ENCODE assay signal across 9 mouse cellular contexts in the genomic region with DNA sequence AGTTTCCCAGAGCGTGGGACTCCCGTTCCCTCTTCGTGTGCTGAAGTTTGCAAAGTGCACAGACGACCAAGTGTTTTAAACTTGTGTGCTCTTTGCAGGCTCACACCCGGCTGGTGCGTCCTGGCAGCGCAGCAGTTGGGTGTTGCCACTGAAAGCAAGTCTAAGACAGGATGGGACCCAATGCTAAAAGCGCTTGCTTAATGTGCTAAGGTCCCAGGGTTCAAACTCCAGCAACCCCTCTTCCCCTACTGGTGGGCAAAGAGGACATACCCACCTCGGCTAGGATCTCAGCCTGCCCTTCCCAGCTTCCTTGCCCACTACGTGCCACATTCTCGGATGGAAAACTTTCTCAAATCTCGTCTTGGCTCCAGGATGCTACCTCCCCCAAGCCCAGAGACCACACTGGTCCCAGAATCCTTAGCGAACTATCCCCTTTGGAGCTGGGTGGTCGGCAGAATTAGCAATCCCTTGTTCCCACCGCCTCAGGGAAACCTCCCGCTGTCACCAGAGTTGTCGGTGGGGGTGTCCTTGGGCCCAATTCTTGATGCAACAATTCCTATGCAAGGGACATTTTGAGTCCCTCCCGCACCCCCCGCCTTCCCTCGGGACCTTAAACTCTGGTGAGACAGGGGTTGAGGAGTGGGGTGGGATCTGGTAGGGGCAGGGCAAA. TPM values are rescaled to one million over a fixed set of nuclear protein-coding genes. Genes with fewer than 3 reads are reported as not detected.
A peak's percentile ranks its signal among the peaks of the same experiment; 100 is the strongest.
DNase-seq lines count a peak whose midpoint lies in the region; ATAC-seq and TF ChIP-seq lines count a peak whose summit lies in the region.
"Had no signal": no experiment of that assay in that cellular context is flagged by ENCODE, and none has a peak within 500 bp of the region (broad histone marks: within the 10 kb centered on the region; RNA-seq: fewer than 3 reads in every experiment).

No protein-coding gene starts in this region.

- H3K27me3 ChIP-seq in heart, embryonic 13.5 days (replicated peaks): peaks cover 97% of the 10 kb centered on the region
- H3K27me3 ChIP-seq in embryonic facial prominence, embryonic 15.5 days: peaks cover 48% of the 10 kb centered on the region
- peaks cover 67% of the 10 kb centered on the region for H3K27me3 ChIP-seq in midbrain, embryonic 13.5 days

- H3K27ac ChIP-seq in heart, embryonic 13.5 days (replicated peaks): no peak overlapping the region
- H3K27ac ChIP-seq in ES-E14 (ENCODE audit: insufficient read depth, low read depth, low read length, poor library complexity, severe bottlenecking): peak overlapping the region; percentile 85
- H3K27ac ChIP-seq in embryonic facial prominence, embryonic 15.5 days (replicated peaks): no peak overlapping the region
- H3K27ac ChIP-seq in midbrain, embryonic 13.5 days: no peak overlapping the region

- H3K9ac ChIP-seq in heart, embryonic 13.5 days: no peak overlapping the region
- H3K9ac ChIP-seq in ES-E14 (ENCODE audit: insufficient read depth, low read depth, low read length, poor library complexity, severe bottlenecking): peak overlapping the region; percentile 62
- no peak overlapping the region for H3K9ac ChIP-seq in embryonic facial prominence, embryonic 15.5 days
- H3K9ac ChIP-seq in midbrain, embryonic 13.5 days (replicated peaks): no peak overlapping the region

- H3K4me1 ChIP-seq in heart, embryonic 13.5 days: peaks cover 4% of the 10 kb centered on the region
- H3K4me1 ChIP-seq in ES-E14 (ENCODE audit: control insufficient read depth in 2 of 2, insufficient read depth in 2 of 2, low read length in 2 of 2, poor library complexity in 1 of 2): peaks cover 4 to 35% of the 10 kb centered on the region in 2 experiments
- peaks cover 29% of the 10 kb centered on the region for H3K4me1 ChIP-seq in embryonic facial prominence, embryonic 15.5 days
- peaks cover 40% of the 10 kb centered on the region for H3K4me1 ChIP-seq in midbrain, embryonic 13.5 days (replicated peaks)

- H3K4me3 ChIP-seq in heart, embryonic 13.5 days: peak overlapping the region; percentile 38; the same call in 1 of the 2 replicates
- peak overlapping the region; percentile 13 to 46 for H3K4me3 ChIP-seq in ES-E14 (ENCODE audit: insufficient read depth in 1 of 2, low read depth in 1 of 2, low read length in 2 of 2, poor library complexity in 1 of 2, severe bottlenecking in 1 of 2)
- H3K4me3 ChIP-seq in embryonic facial prominence, embryonic 15.5 days (replicated peaks): peak overlapping the region; percentile 41
- H3K4me3 ChIP-seq in midbrain, embryonic 13.5 days (replicated peaks): no peak overlapping the region

- 2% methylated on average over 20 of the region's 20 CpGs for WGBS in heart, embryonic 13.5 days
- WGBS in embryonic facial prominence, embryonic 15.5 days: 3% methylated on average over 20 of the region's 20 CpGs
- WGBS in midbrain, embryonic 13.5 days: 3% methylated on average over 20 of the region's 20 CpGs

- no peak for DNase-seq in heart, adult 11 months
- DNase-seq in ES-E14 (ENCODE audit: low read depth, low spot score): peak; percentile 62
- no peak for DNase-seq in thymus, postnatal 25 days
- no peak for DNase-seq in thymus, postnatal 4 days
- no peak for DNase-seq in spleen, adult 18-20 months

- H3K36me3 ChIP-seq in heart, embryonic 13.5 days: no peaks in the 10 kb centered on the region
- peaks cover 13% of the 10 kb centered on the region for H3K36me3 ChIP-seq in ES-E14 (ENCODE audit: control insufficient read depth, insufficient read depth, low read length, poor library complexity, severe bottlenecking)
- no peaks in the 10 kb centered on the region for H3K36me3 ChIP-seq in embryonic facial prominence, embryonic 15.5 days
- no peaks in the 10 kb centered on the region for H3K36me3 ChIP-seq in midbrain, embryonic 13.5 days

- no peaks in the 10 kb centered on the region for H3K9me3 ChIP-seq in heart, embryonic 13.5 days
- no peaks in the 10 kb centered on the region for H3K9me3 ChIP-seq in ES-E14 (ENCODE audit: control insufficient read depth, insufficient read depth, low read depth, low read length)
- no peaks in the 10 kb centered on the region for H3K9me3 ChIP-seq in embryonic facial prominence, embryonic 15.5 days (replicated peaks)
- no peaks in the 10 kb centered on the region for H3K9me3 ChIP-seq in midbrain, embryonic 13.5 days

- no peak overlapping the region for H3K4me2 ChIP-seq in heart, embryonic 13.5 days
- H3K4me2 ChIP-seq in embryonic facial prominence, embryonic 15.5 days (replicated peaks): peak overlapping the region; percentile 60
- H3K4me2 ChIP-seq in midbrain, embryonic 13.5 days (replicated peaks): peak overlapping the region; percentile 49

- ATAC-seq in heart, embryonic 13.5 days (ENCODE audit: extremely low read depth, insufficient number of reproducible peaks, low FRiP score, low TSS enrichment): no peak
- ATAC-seq in embryonic facial prominence, embryonic 15.5 days (ENCODE audit: insufficient number of reproducible peaks, low FRiP score, low TSS enrichment, low read depth): no peak
- ATAC-seq in midbrain, embryonic 13.5 days: no peak

- in situ Hi-C loops in ES-E14 (cut with MboI; ENCODE audit: low sequenced_read_pairs in 2 of 2, unreplicated experiment in 2 of 2): no loop called here

TF ChIP-seq in ES-E14, 5 proteins besides CTCF, POLR2A, EP300 and RAD21:
- TF ChIP-seq CHD2 (IDR thresholded peaks at IDR 0.05; ENCODE audit: low read depth, low read length) (peak; percentile 20; the same call in 1 of the 2 replicates), ZNF384 (IDR thresholded peaks at IDR 0.05; ENCODE audit: low read depth, low read length) (no peak)

RNA-seq across cellular contexts. Expression of a gene that starts 12.9 kb away (rescaled TPM):
- polyA plus RNA-seq in heart, embryonic 13.5 days (2015; fragmentation: Nextera tagmentation; extraction: Ambion mirVana): 0.05 and 0.17 TPM in 2 replicates
- 9.5 and 12.4 TPM in 2 replicates for total RNA-seq in ES-E14 (2012; rRNA removed)
- 0.46 and 0.84 TPM in 2 replicates for polyA plus RNA-seq in embryonic facial prominence, embryonic 15.5 days (2015; fragmentation: Nextera tagmentation; extraction: Ambion mirVana)
- 3.7 and 4.4 TPM in 2 replicates for polyA plus RNA-seq in midbrain, embryonic 13.5 days (2015; fragmentation: Nextera tagmentation; extraction: Ambion mirVana)

RNA-seq across cellular contexts. Expression of a gene that starts 31.1 kb away (rescaled TPM):
- polyA plus RNA-seq in heart, embryonic 13.5 days (2015; fragmentation: Nextera tagmentation; extraction: Ambion mirVana): 0.39 and 0.43 TPM in 2 replicates
- 13.7 and 52.5 TPM in 2 replicates for total RNA-seq in ES-E14 (2012; rRNA removed)
- polyA plus RNA-seq in embryonic facial prominence, embryonic 15.5 days (2015; fragmentation: Nextera tagmentation; extraction: Ambion mirVana): 2.8 and 2.9 TPM in 2 replicates
- polyA plus RNA-seq in midbrain, embryonic 13.5 days (2015; fragmentation: Nextera tagmentation; extraction: Ambion mirVana): 0.64 and 1.3 TPM in 2 replicates
- total RNA-seq: layer of hippocampus, adult 18-20 months had no signal

RNA-seq across cellular contexts. Expression of a gene that starts 49.6 kb away (rescaled TPM):
- polyA plus RNA-seq in heart, embryonic 13.5 days (2015; fragmentation: Nextera tagmentation; extraction: Ambion mirVana): 53.5 and 58.3 TPM in 2 replicates
- 78.5 and 144 TPM in 2 replicates for total RNA-seq in ES-E14 (2012; rRNA removed)
- 76.9 and 83.4 TPM in 2 replicates for polyA plus RNA-seq in embryonic facial prominence, embryonic 15.5 days (2015; fragmentation: Nextera tagmentation; extraction: Ambion mirVana)
- polyA plus RNA-seq in midbrain, embryonic 13.5 days (2015; fragmentation: Nextera tagmentation; extraction: Ambion mirVana): 71.3 and 74.9 TPM in 2 replicates

RNA-seq across cellular contexts. Expression of a gene that starts 54.7 kb away (rescaled TPM):
- polyA plus RNA-seq in heart, embryonic 13.5 days (2015; fragmentation: Nextera tagmentation; extraction: Ambion mirVana): 56.1 and 58.7 TPM in 2 replicates
- total RNA-seq in ES-E14 (2012; rRNA removed): 108 and 156 TPM in 2 replicates
- polyA plus RNA-seq in embryonic facial prominence, embryonic 15.5 days (2015; fragmentation: Nextera tagmentation; extraction: Ambion mirVana): 77.9 and 86.2 TPM in 2 replicates
- polyA plus RNA-seq in midbrain, embryonic 13.5 days (2015; fragmentation: Nextera tagmentation; extraction: Ambion mirVana): 38.7 and 40.1 TPM in 2 replicates
